Mouse (Mus musculus): ENCODE data around the gene Paxx.

GRCm38 (mm10) chr2:25509912-25510311 lies 49.0 kb upstream of the Paxx start:
- TF ChIP-seq CTCF (conservative IDR thresholded peaks at IDR 0.05; ENCODE audit: low read length) (no peak), NANOG (IDR thresholded peaks at IDR 0.05; ENCODE audit: borderline replicate concordance, low read length) (no peak)
